Mouse (Mus musculus) thymus, adult 2 months (tissue): ENCODE results near the gene Ptpa. TPM values are rescaled to one million over a fixed set of nuclear protein-coding genes. Genes with fewer than 3 reads are reported as not detected.

Experiments
- DNase-seq: peaks from one replicate; pipeline ENCODE4 v3.0.0; 2021
- H3K27ac ChIP-seq: fragments of 200-500 bp; 2 replicates; pipeline ENCODE4 v1.5.1; 2012; ENCODE audit warnings: low read length, control low read depth; ENCODE audit not compliant: control insufficient read depth, insufficient read depth
- H3K27me3 ChIP-seq: fragments of 200-500 bp; 2 replicates; pipeline ENCODE4 v1.6.1; 2012; ENCODE audit warnings: mild to moderate bottlenecking, low read length, moderate library complexity, mixed read lengths; ENCODE audit not compliant: control insufficient read depth, insufficient read depth
- H3K36me3 ChIP-seq: fragments of 200-500 bp; 2 replicates; pipeline ENCODE4 v1.6.1; 2012; ENCODE audit warnings: mild to moderate bottlenecking, low read length, moderate library complexity; ENCODE audit not compliant: control insufficient read depth, insufficient read depth
- H3K4me1 ChIP-seq: fragments of 200-500 bp; replicated peaks from 2 replicates; pipeline ENCODE4 v1.6.1; 2012; ENCODE audit warnings: low read length; ENCODE audit not compliant: control insufficient read depth, insufficient read depth
- H3K4me3 ChIP-seq: fragments of 200-500 bp; 2 replicates; pipeline ENCODE4 v1.5.1; 2012; ENCODE audit warnings: mild to moderate bottlenecking, low read length, control low read depth, moderate library complexity; ENCODE audit not compliant: control insufficient read depth, insufficient read depth
- CTCF ChIP-seq: fragments of 200-500 bp; IDR thresholded peaks from 2 replicates; pipeline ENCODE4 v1.5.1; 2012; ENCODE audit warnings: mild to moderate bottlenecking, control low read depth, low read length, moderate library complexity, borderline replicate concordance; ENCODE audit not compliant: control insufficient read depth, poor library complexity, insufficient read depth; ENCODE audit errors: extremely low read depth
- POLR2A ChIP-seq: fragments of 200-500 bp; IDR thresholded peaks from 2 replicates; pipeline ENCODE4 v1.6.1; 2012; ENCODE audit warnings: mild to moderate bottlenecking, low read length, control low read depth, moderate library complexity; ENCODE audit not compliant: control insufficient read depth, poor library complexity, insufficient read depth; ENCODE audit errors: extremely low read depth
- WGBS: fragments of 180-500 bp; shearing (Covaris S2); methylation state at CpG from one replicate; pipeline ENCODE4 v1.1.7; 2018; 5-methylcytosine and 5-hydroxymethylcytosine counted together
- polyA plus RNA-seq: library from polyadenylated mRNA; depleted of rRNA; stranded (reverse); fragments of >200 nt; gene quantifications from 2 replicates; pipeline ENCODE4 v1.2.3, GENCODE M21; 2012

Gene Ptpa
- polyA plus RNA-seq, 1 experiment = 180 TPM

DNA sequence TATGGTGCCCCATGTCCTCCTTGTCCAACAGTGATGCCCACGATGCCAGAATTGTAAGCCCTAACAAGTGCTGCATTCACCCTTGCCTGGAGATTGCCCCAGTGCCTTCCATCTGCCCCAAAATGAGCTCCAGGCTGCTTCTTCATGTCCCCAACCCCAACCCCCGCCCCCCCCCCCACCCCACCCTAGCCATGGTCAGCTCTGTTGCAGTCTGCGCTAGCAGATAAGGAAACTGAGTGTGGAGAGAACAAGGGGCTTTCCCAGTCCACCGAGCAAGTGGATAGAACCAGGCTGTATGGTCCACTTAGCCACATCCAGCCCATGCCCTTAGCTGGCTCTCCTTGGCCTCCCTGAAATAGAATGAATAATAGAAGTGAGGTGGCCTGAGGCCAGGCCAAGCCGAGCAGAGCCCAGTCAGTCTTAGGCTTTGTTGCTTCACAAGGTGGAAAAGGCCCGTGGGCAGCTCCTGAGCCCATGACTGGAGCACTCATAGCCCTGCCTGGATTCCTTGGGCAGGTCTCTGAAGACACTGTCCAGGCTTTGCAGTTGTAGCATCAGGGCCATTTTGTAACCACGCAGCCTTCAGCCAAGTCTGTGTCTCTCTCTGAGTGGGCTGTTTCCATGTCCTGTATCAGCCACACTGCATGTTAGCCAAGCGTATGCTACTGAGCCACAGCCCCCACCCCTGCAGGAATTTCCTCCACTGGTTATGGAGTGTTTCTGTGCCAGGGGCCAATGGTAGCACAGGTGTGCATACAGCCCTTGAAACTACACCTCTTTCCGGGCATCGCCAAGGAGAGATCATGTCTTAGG, 35.1 kb upstream of the Ptpa start:
- Histone ChIP-seq H3K27ac (no peak overlapping the region), H3K4me1 (no peaks in the 10 kb centered on the region; the same call in 1 of the 2 replicates), H3K27me3 (no peaks in the 10 kb centered on the region), H3K4me3 (no peak overlapping the region), H3K36me3 (no peaks in the 10 kb centered on the region)
- TF ChIP-seq POLR2A (no peak), CTCF (no peak)
- 96% methylated on average over 10 of the region's 10 CpGs for WGBS
- DNase-seq = no peak

DNA sequence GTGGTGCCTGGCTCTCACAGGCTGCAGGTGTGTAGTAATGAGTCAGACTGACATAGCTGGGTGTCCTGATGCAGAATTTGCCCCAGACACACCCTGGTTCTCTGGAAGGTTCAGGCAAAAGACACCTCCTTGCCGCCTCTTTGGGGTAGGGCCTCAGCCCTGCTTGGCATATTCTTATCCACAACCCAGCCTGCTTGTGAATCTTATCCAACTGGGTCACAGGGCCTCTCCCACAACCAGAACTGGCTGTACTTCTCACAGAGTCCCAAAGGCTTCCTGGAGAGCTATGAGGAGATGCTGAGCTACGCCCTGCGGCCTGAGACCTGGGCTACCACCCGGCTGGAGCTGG, 34.5 kb upstream of the Ptpa start:
- no peak overlapping the region for H3K4me3 ChIP-seq
- no peak overlapping the region for H3K27ac ChIP-seq
- no peaks in the 10 kb centered on the region for H3K27me3 ChIP-seq
- no peaks in the 10 kb centered on the region; the same call in 1 of the 2 replicates for H3K4me1 ChIP-seq
- H3K36me3 ChIP-seq = no peaks in the 10 kb centered on the region
- WGBS = 98% methylated on average over 4 of the region's 4 CpGs
- DNase-seq = no peak
- TF ChIP-seq CTCF (no peak), POLR2A (no peak)

DNA sequence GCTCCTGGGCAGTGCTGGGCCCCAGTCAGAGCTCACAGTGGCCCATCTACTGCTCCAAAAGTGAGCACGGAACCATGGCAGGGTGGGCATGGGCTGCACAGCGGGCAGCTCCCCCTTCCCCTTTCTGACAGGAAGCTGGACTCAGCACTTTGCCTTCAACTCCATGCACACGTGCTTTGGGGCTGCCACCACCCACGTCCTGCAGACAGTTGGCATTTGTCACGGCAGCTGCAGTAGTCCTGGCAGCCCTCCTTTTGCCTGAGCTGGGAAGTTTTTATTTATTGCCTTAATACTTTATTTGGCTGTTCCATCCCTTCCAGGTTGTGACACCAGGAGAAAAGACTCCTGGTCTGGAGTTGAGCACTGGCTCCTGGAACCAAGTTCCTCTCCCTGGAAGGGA, 31.0 kb upstream of the Ptpa start:
- no peak for TF ChIP-seq CTCF
- TF ChIP-seq POLR2A = no peak
- WGBS = 22% methylated on average over 5 of the region's 5 CpGs
- Histone ChIP-seq H3K27ac (no peak overlapping the region), H3K4me1 (no peaks in the 10 kb centered on the region; the same call in 1 of the 2 replicates), H3K27me3 (no peaks in the 10 kb centered on the region), H3K4me3 (no peak overlapping the region), H3K36me3 (no peaks in the 10 kb centered on the region)
- DNase-seq = no peak

DNA sequence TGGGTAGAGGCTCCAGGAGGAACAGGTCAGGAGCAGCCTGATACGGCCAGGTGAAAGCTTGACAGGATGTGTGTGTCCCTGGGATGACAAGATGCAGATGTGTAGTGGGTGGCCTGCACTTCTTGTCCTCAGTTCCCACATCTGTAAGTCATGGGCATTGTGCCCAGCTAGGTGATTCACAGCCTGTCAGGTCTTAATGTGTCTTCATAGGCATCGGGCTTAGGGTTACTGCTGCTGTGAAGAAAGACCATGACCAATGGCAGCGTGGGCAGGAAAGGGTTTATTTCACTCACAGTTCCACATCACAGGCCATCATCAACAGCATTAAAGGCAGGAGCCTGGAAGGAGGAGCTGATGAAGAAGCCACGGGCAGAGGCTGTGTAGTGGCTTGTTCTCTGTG, 30.2 kb upstream of the Ptpa start:
- Histone ChIP-seq H3K4me3 (no peak overlapping the region), H3K36me3 (no peaks in the 10 kb centered on the region), H3K27me3 (no peaks in the 10 kb centered on the region), H3K27ac (no peak overlapping the region), H3K4me1 (no peaks in the 10 kb centered on the region; the same call in 1 of the 2 replicates)
- 80% methylated on average over 4 of the region's 4 CpGs for WGBS
- DNase-seq = no peak
- TF ChIP-seq POLR2A (no peak), CTCF (no peak)

DNA sequence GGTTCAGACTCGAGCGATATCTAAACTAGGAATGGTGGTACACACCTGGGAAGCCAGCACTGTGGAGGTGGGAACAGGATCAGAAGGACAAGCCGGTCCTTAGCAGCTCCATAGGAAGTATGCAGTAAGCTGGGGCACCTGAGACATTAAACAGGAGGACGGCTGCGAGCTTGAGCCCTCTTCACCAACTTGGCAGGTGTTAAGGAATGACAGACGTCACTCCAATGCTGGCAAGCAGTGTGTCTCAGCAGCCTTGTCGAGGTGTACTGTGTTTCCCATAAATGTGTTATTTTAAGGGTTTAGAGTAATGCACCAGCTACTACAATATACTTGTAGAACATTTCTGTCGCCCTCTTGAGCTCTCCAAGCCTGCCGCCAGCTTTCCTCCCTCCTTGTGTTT, 28.9 kb upstream of the Ptpa start:
- WGBS = 91% methylated on average over 9 of the region's 9 CpGs

GRCm38 (mm10) chr2:30389000-30389399, 26.8 kb upstream of the Ptpa start:
- Histone ChIP-seq H3K27ac (no peak overlapping the region), H3K36me3 (no peaks in the 10 kb centered on the region), H3K4me3 (no peak overlapping the region), H3K4me1 (peaks cover 10% of the 10 kb centered on the region), H3K27me3 (no peaks in the 10 kb centered on the region)
- DNase-seq = no peak
- TF ChIP-seq POLR2A (no peak), CTCF (no peak)
- WGBS = 94% methylated on average over 2 of the region's 2 CpGs

More for the DNA sequence above, 28.9 kb upstream of the Ptpa start:
- H3K27ac ChIP-seq = no peak overlapping the region
- no peaks in the 10 kb centered on the region; the same call in 1 of the 2 replicates for H3K4me1 ChIP-seq
- TF ChIP-seq POLR2A (no peak), CTCF (no peak)
- DNase-seq = no peak
- H3K27me3 ChIP-seq = no peaks in the 10 kb centered on the region
- H3K4me3 ChIP-seq = no peak overlapping the region
- H3K36me3 ChIP-seq = no peaks in the 10 kb centered on the region
